Mouse (Mus musculus): ENCODE results near the gene Esrra. TPM values are rescaled to one million over a fixed set of nuclear protein-coding genes. Genes with fewer than 3 reads are reported as not detected.

The Esrra gene
- total RNA-seq, 2 experiments from 2014 or later = 2.4 to 3.1 TPM

Other genes starting within 250 kb of the Esrra start
- gene Rps6ka4, start 81.2 kb downstream of the Esrra start, total RNA-seq (2015; ENCODE audit: low replicate concordance) = 3.6 TPM in 1 of 2 replicates, not detected in the other
- 1.1 and 2.6 TPM in 2 replicates for gene Rps6ka4, start 81.2 kb downstream of the Esrra start, total RNA-seq (2017; ENCODE audit: low replicate concordance)
- 3.8 and 4.6 TPM in 2 replicates for gene Ccdc88b, start 63.6 kb downstream of the Esrra start, total RNA-seq (2015; ENCODE audit: low replicate concordance)
- gene Ccdc88b, start 63.6 kb downstream of the Esrra start, total RNA-seq (2017; ENCODE audit: low replicate concordance) = 10.9 and 11.8 TPM in 2 replicates
- gene Trmt112, start 12.1 kb downstream of the Esrra start, total RNA-seq (2015; ENCODE audit: low replicate concordance) = 46.7 and 49.5 TPM in 2 replicates
- gene Trmt112, start 12.1 kb downstream of the Esrra start, total RNA-seq (2017; ENCODE audit: low replicate concordance) = 22.7 and 49.4 TPM in 2 replicates
- gene Prdx5, start 11.7 kb downstream of the Esrra start, total RNA-seq (2015; ENCODE audit: low replicate concordance) = 192 and 238 TPM in 2 replicates
- gene Prdx5, start 11.7 kb downstream of the Esrra start, total RNA-seq (2017; ENCODE audit: low replicate concordance) = 232 and 266 TPM in 2 replicates
- not detected in 2 replicates for gene Catsperz, start 3.6 kb upstream of the Esrra start, total RNA-seq (2015; ENCODE audit: low replicate concordance)
- gene Catsperz, start 3.6 kb upstream of the Esrra start, total RNA-seq (2017; ENCODE audit: low replicate concordance) = not detected in 2 replicates
- gene Kcnk4, start 12.7 kb upstream of the Esrra start, total RNA-seq (2015; ENCODE audit: low replicate concordance) = not detected in 2 replicates
- not detected in 2 replicates for gene Kcnk4, start 12.7 kb upstream of the Esrra start, total RNA-seq (2017; ENCODE audit: low replicate concordance)
- 2.1 and 4.8 TPM in 2 replicates for gene Bad, start 20.0 kb upstream of the Esrra start, total RNA-seq (2015; ENCODE audit: low replicate concordance)
- gene Bad, start 20.0 kb upstream of the Esrra start, total RNA-seq (2017; ENCODE audit: low replicate concordance) = 5.0 and 9.5 TPM in 2 replicates
- 3.3 and 5.8 TPM in 2 replicates for gene Gpr137, start 20.7 kb upstream of the Esrra start, total RNA-seq (2015; ENCODE audit: low replicate concordance)
- 4.2 and 7.2 TPM in 2 replicates for gene Gpr137, start 20.7 kb upstream of the Esrra start, total RNA-seq (2017; ENCODE audit: low replicate concordance)
- 30.9 and 57.8 TPM in 2 replicates for gene Ppp1r14b, start 53.2 kb upstream of the Esrra start, total RNA-seq (2015; ENCODE audit: low replicate concordance)
- 17.8 and 41.6 TPM in 2 replicates for gene Ppp1r14b, start 53.2 kb upstream of the Esrra start, total RNA-seq (2017; ENCODE audit: low replicate concordance)
- 0.19 and 0.42 TPM in 2 replicates for gene Plcb3, start 54.7 kb upstream of the Esrra start, total RNA-seq (2015; ENCODE audit: low replicate concordance)
- 2.5 and 6.8 TPM in 2 replicates for gene Plcb3, start 54.7 kb upstream of the Esrra start, total RNA-seq (2017; ENCODE audit: low replicate concordance)
- 34.0 and 34.9 TPM in 2 replicates for gene Fkbp2, start 58.7 kb upstream of the Esrra start, total RNA-seq (2015; ENCODE audit: low replicate concordance)
- gene Fkbp2, start 58.7 kb upstream of the Esrra start, total RNA-seq (2017; ENCODE audit: low replicate concordance) = 31.0 and 34.8 TPM in 2 replicates
- 11.7 TPM in 2 replicates for gene Vegfb, start 65.8 kb upstream of the Esrra start, total RNA-seq (2015; ENCODE audit: low replicate concordance)
- 0.98 and 1.1 TPM in 2 replicates for gene Vegfb, start 65.8 kb upstream of the Esrra start, total RNA-seq (2017; ENCODE audit: low replicate concordance)
- gene Dnajc4, start 70.8 kb upstream of the Esrra start, total RNA-seq (2015; ENCODE audit: low replicate concordance) = 4.4 and 6.5 TPM in 2 replicates
- 2.1 and 10.9 TPM in 2 replicates for gene Dnajc4, start 70.8 kb upstream of the Esrra start, total RNA-seq (2017; ENCODE audit: low replicate concordance)
- 5.4 TPM in 1 of 2 replicates, not detected in the other for gene Nudt22, start 74.3 kb upstream of the Esrra start, total RNA-seq (2015; ENCODE audit: low replicate concordance)
- 0.60 and 4.9 TPM in 2 replicates for gene Nudt22, start 74.3 kb upstream of the Esrra start, total RNA-seq (2017; ENCODE audit: low replicate concordance)
- not detected in 2 replicates for gene Trpt1, start 74.3 kb upstream of the Esrra start, total RNA-seq (2015; ENCODE audit: low replicate concordance)
- gene Trpt1, start 74.3 kb upstream of the Esrra start, total RNA-seq (2017; ENCODE audit: low replicate concordance) = not detected in 2 replicates
- 20.8 and 28.6 TPM in 2 replicates for gene Fermt3, start 97.7 kb upstream of the Esrra start, total RNA-seq (2015; ENCODE audit: low replicate concordance)
- gene Fermt3, start 97.7 kb upstream of the Esrra start, total RNA-seq (2017; ENCODE audit: low replicate concordance) = 49.0 and 56.3 TPM in 2 replicates
- 39.1 and 40.2 TPM in 2 replicates for gene Stip1, start 118.2 kb upstream of the Esrra start, total RNA-seq (2015; ENCODE audit: low replicate concordance)
- 33.4 and 44.3 TPM in 2 replicates for gene Stip1, start 118.2 kb upstream of the Esrra start, total RNA-seq (2017; ENCODE audit: low replicate concordance)
- gene Macrod1, start 135.0 kb upstream of the Esrra start, total RNA-seq (2015; ENCODE audit: low replicate concordance) = 0.77 and 4.2 TPM in 2 replicates
- 0.94 TPM in 1 of 2 replicates, not detected in the other for gene Macrod1, start 135.0 kb upstream of the Esrra start, total RNA-seq (2017; ENCODE audit: low replicate concordance)
- gene Flrt1, start 183.9 kb upstream of the Esrra start, total RNA-seq (2015; ENCODE audit: low replicate concordance) = not detected in 2 replicates
- gene Flrt1, start 183.9 kb upstream of the Esrra start, total RNA-seq (2017; ENCODE audit: low replicate concordance) = not detected in 2 replicates

Measured in erythroblast, adult 5-6 weeks (primary cell).